Mouse (Mus musculus): ENCODE measurements around the gene Cacna1h. TPM values are rescaled to one million over a fixed set of nuclear protein-coding genes. Genes with fewer than 3 reads are reported as not detected.

The Cacna1h gene
- polyA plus RNA-seq, 3 experiments from 2014 or later = not detected

Other genes starting within 250 kb of the Cacna1h start
- gene BC003965, start 249.2 kb downstream of the Cacna1h start, polyA plus RNA-seq (2017; shearing (Covaris generic)) = 10 to 100 TPM; 12.9 to 16.3 (median 13.2) TPM
- 10 to 100 TPM; 22.2 to 31.4 (median 23.3) TPM for gene Unkl, start 245.4 kb downstream of the Cacna1h start, polyA plus RNA-seq (2017; shearing (Covaris generic))
- gene Gnptg, start 193.7 kb downstream of the Cacna1h start, polyA plus RNA-seq (2017; shearing (Covaris generic)) = 10 to 100 TPM; 43.0 to 79.2 (median 61.5) TPM
- 10 to 100 TPM; 30.9 to 35.3 (median 31.4) TPM for gene Tsr3, start 193.6 kb downstream of the Cacna1h start, polyA plus RNA-seq (2017; shearing (Covaris generic))
- 10 to 100 TPM in 2 of 3 experiments, 1 to 10 TPM in 1; 2.6 to 42.7 (median 10.9) TPM for gene Baiap3, start 177.4 kb downstream of the Cacna1h start, polyA plus RNA-seq (2017; shearing (Covaris generic))
- gene Ube2i, start 159.2 kb downstream of the Cacna1h start, polyA plus RNA-seq (2017; shearing (Covaris generic)) = 100 to 1,000 TPM; 418 to 487 (median 438) TPM
- gene Prss34, start 135.4 kb downstream of the Cacna1h start, polyA plus RNA-seq (2017; shearing (Covaris generic)) = not detected
- gene Prss28, start 125.1 kb downstream of the Cacna1h start, polyA plus RNA-seq (2017; shearing (Covaris generic)) = not detected
- gene Prss29, start 115.1 kb downstream of the Cacna1h start, polyA plus RNA-seq (2017; shearing (Covaris generic)) = not detected
- not detected for gene Tpsab1, start 88.2 kb downstream of the Cacna1h start, polyA plus RNA-seq (2017; shearing (Covaris generic))
- not detected for gene Tpsb2, start 67.5 kb downstream of the Cacna1h start, polyA plus RNA-seq (2017; shearing (Covaris generic))
- not detected for gene Tpsg1, start 64.5 kb downstream of the Cacna1h start, polyA plus RNA-seq (2017; shearing (Covaris generic))
- not detected for gene Tekt4, start 20.8 kb upstream of the Cacna1h start, polyA plus RNA-seq (2017; shearing (Covaris generic))
- gene Sstr5, start 63.5 kb upstream of the Cacna1h start, polyA plus RNA-seq (2017; shearing (Covaris generic)) = not detected
- not detected for gene Sox8, start 136.9 kb upstream of the Cacna1h start, polyA plus RNA-seq (2017; shearing (Covaris generic))
- gene Lmf1, start 145.3 kb upstream of the Cacna1h start, polyA plus RNA-seq (2017; shearing (Covaris generic)) = 10 to 100 TPM; 11.3 to 19.4 (median 16.5) TPM